Mouse (Mus musculus) layer of hippocampus, postnatal 25 days (tissue): ENCODE data around the gene Phlda1. TPM values are rescaled to one million over a fixed set of nuclear protein-coding genes. Genes with fewer than 3 reads are reported as not detected.

Experiments
- DNase-seq, 2 experiments: peaks; one replicate each; pipeline ENCODE4 v3.0.0; 2022; ENCODE audit warnings: mixed read lengths in 2 of 2, low spot score in 1 of 2; ENCODE audit errors: extremely low spot score in 1 of 2
- total RNA-seq, 2 experiments: library from RNA; stranded (reverse); gene quantifications; 2 replicates each; pipeline ENCODE4 v1.2.3; 2021

The Phlda1 gene
- total RNA-seq, 2 experiments from 2014 or later: 19.6 to 22.3 TPM

- no peak for DNase-seq
Observed at GRCm38 (mm10) chr10:111504606-111505005, 1.5 kb upstream of the Phlda1 start.

GRCm38 (mm10) chr10:111505406-111505805, 680 bp upstream of the Phlda1 start:
- DNase-seq: no peak

GRCm38 (mm10) chr10:111506926-111507459, 907 bp downstream of the Phlda1 start:
- no peak for DNase-seq

GRCm38 (mm10) chr10:111507460-111508211, 1.6 kb downstream of the Phlda1 start:
- peak; percentile 33 to 49 for DNase-seq

- no peak for DNase-seq
Observed at GRCm38 (mm10) chr10:111508324-111509080, 2.4 kb downstream of the Phlda1 start.

GRCm38 (mm10) chr10:111509103-111509784, 3.2 kb downstream of the Phlda1 start:
- no peak for DNase-seq

GRCm38 (mm10) chr10:111509981-111510380, 3.9 kb downstream of the Phlda1 start:
- no peak for DNase-seq

GRCm38 (mm10) chr10:111510798-111511197, 4.7 kb downstream of the Phlda1 start:
- DNase-seq: no peak

- DNase-seq: no peak
Observed at GRCm38 (mm10) chr10:111512036-111512568, 6.0 kb downstream of the Phlda1 start.

- DNase-seq: no peak
Observed at GRCm38 (mm10) chr10:111514282-111514885, 8.3 kb downstream of the Phlda1 start.

GRCm38 (mm10) chr10:111515071-111516010, 9.3 kb downstream of the Phlda1 start:
- no peak for DNase-seq

- no peak for DNase-seq
Observed at GRCm38 (mm10) chr10:111516172-111516588, 10.1 kb downstream of the Phlda1 start.

GRCm38 (mm10) chr10:111516804-111517436, 10.8 kb downstream of the Phlda1 start:
- no peak for DNase-seq

- DNase-seq: no peak
Observed at GRCm38 (mm10) chr10:111518350-111518749, 12.3 kb downstream of the Phlda1 start.

GRCm38 (mm10) chr10:111519620-111520370, 13.7 kb downstream of the Phlda1 start:
- no peak for DNase-seq

GRCm38 (mm10) chr10:111520621-111521020, 14.5 kb downstream of the Phlda1 start:
- DNase-seq: no peak

- no peak for DNase-seq
Observed at GRCm38 (mm10) chr10:111521636-111522035, 15.6 kb downstream of the Phlda1 start.

GRCm38 (mm10) chr10:111522230-111522629, 16.1 kb downstream of the Phlda1 start:
- no peak for DNase-seq
